Mouse (Mus musculus) fibroblast of lung, adult 2 months (primary cell): ENCODE results near the gene 1700057G04Rik.

Source experiments
- DNase-seq: peaks from one replicate; pipeline ENCODE4 v3.0.0-alpha.2; 2011; ENCODE audit warnings: low read depth

Gene 1700057G04Rik

DNA sequence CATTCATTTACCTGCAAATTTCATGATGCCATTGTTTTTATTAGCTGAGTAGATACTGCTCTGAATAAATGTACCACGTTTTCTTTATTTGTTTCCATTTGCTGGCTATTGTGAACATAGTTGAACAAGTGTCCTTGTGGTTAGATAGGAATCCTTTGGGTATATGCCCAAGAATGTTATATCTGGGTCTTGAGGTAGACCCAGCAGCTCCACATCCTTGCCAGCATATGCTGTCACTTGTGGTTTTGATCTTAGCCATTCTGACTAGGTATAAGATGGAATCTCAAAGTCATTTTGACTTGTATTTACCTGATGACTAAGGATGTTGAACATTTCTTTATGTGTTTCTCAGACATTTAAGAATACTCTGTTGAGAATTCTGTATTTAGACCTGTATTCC lies 77.7 kb downstream of the 1700057G04Rik start:
- DNase-seq: no peak

DNA sequence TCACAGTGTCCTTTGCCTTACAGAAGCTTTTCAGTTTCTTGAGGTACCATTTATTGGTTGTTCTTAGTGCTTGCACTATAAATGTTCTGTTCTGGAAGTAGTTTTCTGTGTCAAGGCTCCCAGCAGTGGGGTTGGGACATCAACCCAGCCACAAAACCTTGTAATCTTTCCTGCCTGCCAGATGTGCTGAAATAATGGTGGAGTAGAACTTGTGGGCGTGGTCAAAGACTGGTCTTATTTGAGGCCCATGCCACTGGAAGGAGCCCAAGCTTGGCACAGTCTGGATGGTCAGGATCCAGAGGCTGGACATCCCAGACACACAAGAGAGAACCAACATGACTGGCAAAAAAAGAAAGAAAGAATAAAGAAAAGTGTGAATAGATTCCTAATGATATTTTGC lies 78.2 kb downstream of the 1700057G04Rik start:
- peak; percentile 13 for DNase-seq

DNA sequence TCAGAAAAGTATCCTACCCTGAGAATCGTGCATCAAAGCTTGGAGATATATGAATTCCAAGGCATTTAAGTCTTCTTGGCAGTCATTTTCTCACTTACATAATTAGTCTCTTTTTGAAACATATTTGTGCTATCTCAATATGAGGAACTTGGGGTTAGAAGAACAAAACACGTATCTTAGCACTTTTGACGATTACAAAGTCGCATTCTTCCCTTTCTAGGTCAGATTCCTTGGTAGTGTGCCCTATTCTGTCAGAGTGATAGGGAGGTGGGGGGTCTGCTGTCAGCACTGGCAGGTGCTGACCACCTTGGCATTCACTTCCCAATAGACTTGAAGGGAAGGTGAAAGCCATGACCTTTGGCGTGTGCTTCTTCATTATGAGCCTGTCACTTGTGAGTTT lies 93.5 kb downstream of the 1700057G04Rik start:
- DNase-seq: no peak
